Mouse (Mus musculus) gastrocnemius, postnatal 14 days (tissue): ENCODE results near the gene Cnpy2. TPM values are rescaled to one million over a fixed set of nuclear protein-coding genes. Genes with fewer than 3 reads are reported as not detected.
A peak's percentile ranks its signal among the peaks of the same experiment; 100 is the strongest.
"Not testable (repeated sequence)": the region's sequence is repeated elsewhere in the genome, so short reads cannot be mapped to it uniquely, and the experiment has no call there.

ENCODE experiments used
- DNase-seq: peaks from one replicate; pipeline ENCODE4 v3.0.0; 2021; ENCODE audit warnings: mixed read lengths
- intact Hi-C: fragments of 180-260 bp; cut with DNase I; formaldehyde crosslinking; loops from one replicate; pipeline ENCODE4 v1.15.1; 2025; ENCODE audit warnings: low total_unique reads
- total RNA-seq, 2 experiments: library from RNA; stranded (reverse); gene quantifications; 2 replicates each; pipeline ENCODE4 v1.2.3; 2021

The Cnpy2 gene
- total RNA-seq, 2 experiments from 2014 or later, result 47.2 to 55.8 TPM

GRCm38 (mm10) chr10:128309654-128310053 is 12.6 kb upstream of the Cnpy2 start:
- DNase-seq, result no peak
- intact Hi-C loops, result no loop called here

GRCm38 (mm10) chr10:128310177-128310576 is 12.1 kb upstream of the Cnpy2 start:
- peak; percentile 24 for DNase-seq
- intact Hi-C loops, result no loop called here

- DNase-seq, result no peak
- intact Hi-C loops, result no loop called here
These were observed 11.4 kb upstream of the Cnpy2 start for GRCm38 (mm10) chr10:128310902-128311301.

- no peak for DNase-seq
- intact Hi-C loops, result no loop called here
These were observed 6.7 kb upstream of the Cnpy2 start for GRCm38 (mm10) chr10:128315578-128315977.

- DNase-seq, result no peak
- intact Hi-C loops, result no loop called here
These were observed 618 bp upstream of the Cnpy2 start for GRCm38 (mm10) chr10:128321641-128322040.

- intact Hi-C loops, result no loop called here
These were observed 1.3 kb downstream of the Cnpy2 start for GRCm38 (mm10) chr10:128323516-128323915.

GRCm38 (mm10) chr10:128326825-128327224 is 4.6 kb downstream of the Cnpy2 start:
- intact Hi-C loops, result no loop called here
- no peak for DNase-seq

More at GRCm38 (mm10) chr10:128323516-128323915, 1.3 kb downstream of the Cnpy2 start:
- no peak for DNase-seq

- no peak for DNase-seq
- intact Hi-C loops, result no loop called here
These were observed 5.4 kb downstream of the Cnpy2 start for GRCm38 (mm10) chr10:128327610-128328009.

GRCm38 (mm10) chr10:128332358-128333249 is 10.3 kb downstream of the Cnpy2 start:
- intact Hi-C loops, result loop anchor here (5.0 kb wide), 1 partner anchor 125 kb away; the partner anchor contains the start of gene Smarcc2
- not testable (repeated sequence) for DNase-seq

GRCm38 (mm10) chr10:128335582-128335981 is 13.3 kb downstream of the Cnpy2 start:
- intact Hi-C loops, result no loop called here
- peak; percentile 73 for DNase-seq

- no peak for DNase-seq
- intact Hi-C loops, result no loop called here
These were observed 13.9 kb downstream of the Cnpy2 start for GRCm38 (mm10) chr10:128336195-128336594.

- DNase-seq, result no peak
- intact Hi-C loops, result no loop called here
These were observed 14.3 kb downstream of the Cnpy2 start for GRCm38 (mm10) chr10:128336597-128336996.

- intact Hi-C loops, result no loop called here
- DNase-seq, result peak; percentile 98
These were observed 15.3 kb downstream of the Cnpy2 start, which contains the start of gene Cs for GRCm38 (mm10) chr10:128337306-128338181. Gene Cs, plus strand, starts transcription at chr10:128337734.

GRCm38 (mm10) chr10:128338415-128338814 is 16.2 kb downstream of the Cnpy2 start:
- no peak for DNase-seq
- intact Hi-C loops, result no loop called here

GRCm38 (mm10) chr10:128338948-128339347 is 16.7 kb downstream of the Cnpy2 start:
- intact Hi-C loops, result no loop called here

GRCm38 (mm10) chr10:128340257-128340656 is 18.0 kb downstream of the Cnpy2 start:
- DNase-seq, result no peak
- intact Hi-C loops, result no loop called here

More at GRCm38 (mm10) chr10:128338948-128339347, 16.7 kb downstream of the Cnpy2 start:
- no peak for DNase-seq

GRCm38 (mm10) chr10:128343436-128343835 is 21.2 kb downstream of the Cnpy2 start:
- DNase-seq, result no peak
- intact Hi-C loops, result no loop called here

- intact Hi-C loops, result no loop called here
- peak; percentile 78 for DNase-seq
These were observed 22.5 kb downstream of the Cnpy2 start for GRCm38 (mm10) chr10:128344568-128345275.

GRCm38 (mm10) chr10:128347541-128347940 is 25.3 kb downstream of the Cnpy2 start:
- DNase-seq, result no peak
- intact Hi-C loops, result no loop called here
